Mouse (Mus musculus): ENCODE results near the gene Notch3. TPM values are rescaled to one million over a fixed set of nuclear protein-coding genes. Genes with fewer than 3 reads are reported as not detected.
"Not testable (repeated sequence)": the region's sequence is repeated elsewhere in the genome, so short reads cannot be mapped to it uniquely, and the experiment has no call there.

Notch3 gene
- polyA plus RNA-seq, 1 experiment from 2014 or later = 8.3 TPM

- Histone ChIP-seq H3K4me3 (replicated peaks) (peak overlapping the region; percentile 48), H3K27me3 (replicated peaks) (no peaks in the 10 kb centered on the region), H3K9me3 (no peaks in the 10 kb centered on the region), H3K9ac (peak overlapping the region; percentile 40; the same call in 1 of the 2 replicates), H3K4me2 (replicated peaks) (peak overlapping the region; percentile 98), H3K36me3 (no peaks in the 10 kb centered on the region), H3K4me1 (replicated peaks) (peaks cover 30% of the 10 kb centered on the region), H3K27ac (no peak overlapping the region)
- 18% methylated on average over 8 of the region's 8 CpGs for WGBS
- 0 out of 2 replicates have a peak, but pooled peaks have one; percentile 15 for ATAC-seq
Measured at GRCm38 (mm10) chr17:32113255-32113522, 53.5 kb downstream of the Notch3 start.

GRCm38 (mm10) chr17:32112434-32113254 lies 54.0 kb downstream of the Notch3 start:
- Histone ChIP-seq H3K9me3 (no peaks in the 10 kb centered on the region), H3K27me3 (replicated peaks) (no peaks in the 10 kb centered on the region), H3K4me1 (replicated peaks) (peaks cover 27% of the 10 kb centered on the region), H3K4me2 (replicated peaks) (peak overlapping the region; percentile 98), H3K9ac (no peak overlapping the region), H3K36me3 (no peaks in the 10 kb centered on the region), H3K27ac (no peak overlapping the region), H3K4me3 (replicated peaks) (no peak overlapping the region)
- no peak for ATAC-seq
- 71% methylated on average over 8 of the region's 8 CpGs for WGBS

- Histone ChIP-seq H3K9me3 (no peaks in the 10 kb centered on the region), H3K27me3 (replicated peaks) (no peaks in the 10 kb centered on the region), H3K4me3 (replicated peaks) (no peak overlapping the region), H3K4me1 (replicated peaks) (peaks cover 18% of the 10 kb centered on the region), H3K27ac (no peak overlapping the region), H3K36me3 (no peaks in the 10 kb centered on the region), H3K4me2 (replicated peaks) (no peak overlapping the region), H3K9ac (no peak overlapping the region)
- WGBS = 75% methylated on average over 10 of the region's 10 CpGs
- ATAC-seq = no peak
Measured at GRCm38 (mm10) chr17:32110980-32111780, 55.5 kb downstream of the Notch3 start.

GRCm38 (mm10) chr17:32110424-32110823 lies 56.2 kb downstream of the Notch3 start:
- H3K9ac ChIP-seq = no peak overlapping the region
- H3K4me3 ChIP-seq (replicated peaks) = no peak overlapping the region
- no peak overlapping the region for H3K27ac ChIP-seq
- no peaks in the 10 kb centered on the region for H3K36me3 ChIP-seq
- WGBS = 55% methylated on average over 2 of the region's 2 CpGs
- no peak for ATAC-seq
- peaks cover 18% of the 10 kb centered on the region for H3K4me1 ChIP-seq (replicated peaks)
- H3K9me3 ChIP-seq = no peaks in the 10 kb centered on the region
- no peak overlapping the region for H3K4me2 ChIP-seq (replicated peaks)
- no peaks in the 10 kb centered on the region for H3K27me3 ChIP-seq (replicated peaks)

GRCm38 (mm10) chr17:32109201-32109940 lies 57.3 kb downstream of the Notch3 start:
- Histone ChIP-seq H3K4me1 (replicated peaks) (peaks cover 14% of the 10 kb centered on the region), H3K4me2 (replicated peaks) (no peak overlapping the region), H3K4me3 (replicated peaks) (no peak overlapping the region), H3K27ac (no peak overlapping the region), H3K36me3 (no peaks in the 10 kb centered on the region), H3K9me3 (no peaks in the 10 kb centered on the region), H3K9ac (no peak overlapping the region), H3K27me3 (replicated peaks) (no peaks in the 10 kb centered on the region)
- ATAC-seq = no peak
- 72% methylated on average over 6 of the region's 6 CpGs for WGBS

- H3K27ac ChIP-seq; H3K27me3 ChIP-seq (replicated peaks); H3K36me3 ChIP-seq; H3K9ac ChIP-seq; H3K4me2 ChIP-seq (replicated peaks); H3K4me3 ChIP-seq (replicated peaks); H3K9me3 ChIP-seq; H3K4me1 ChIP-seq (replicated peaks): not testable (repeated sequence)
- WGBS = 66% methylated on average over 5 of the region's 5 CpGs
- peak; percentile 29; the same call in 1 of the 2 replicates for ATAC-seq
Measured at GRCm38 (mm10) chr17:32108320-32109011, 58.2 kb downstream of the Notch3 start.

GRCm38 (mm10) chr17:32107877-32108276 lies 58.8 kb downstream of the Notch3 start:
- Histone ChIP-seq H3K9me3 (no peaks in the 10 kb centered on the region), H3K4me1 (replicated peaks) (no peaks in the 10 kb centered on the region), H3K27ac (no peak overlapping the region), H3K27me3 (replicated peaks) (peaks cover 3% of the 10 kb centered on the region; the same call in 1 of the 2 replicates), H3K4me2 (replicated peaks) (no peak overlapping the region), H3K9ac (no peak overlapping the region), H3K4me3 (replicated peaks) (no peak overlapping the region), H3K36me3 (no peaks in the 10 kb centered on the region)
- 53% methylated on average over 5 of the region's 5 CpGs for WGBS
- ATAC-seq = no peak

- Histone ChIP-seq H3K36me3 (no peaks in the 10 kb centered on the region), H3K9me3 (no peaks in the 10 kb centered on the region), H3K27me3 (replicated peaks) (peaks cover 3% of the 10 kb centered on the region; the same call in 1 of the 2 replicates), H3K9ac (no peak overlapping the region), H3K4me3 (replicated peaks) (no peak overlapping the region), H3K27ac (no peak overlapping the region), H3K4me1 (replicated peaks) (no peaks in the 10 kb centered on the region), H3K4me2 (replicated peaks) (no peak overlapping the region)
- whole genome bisulfite sequencing = 62% methylated on average over 2 of the region's 2 CpGs
- ATAC-seq = no peak
Measured at GRCm38 (mm10) chr17:32106358-32106757, 60.3 kb downstream of the Notch3 start.

- Histone ChIP-seq H3K4me3 (replicated peaks) (no peak overlapping the region), H3K4me2 (replicated peaks) (no peak overlapping the region), H3K4me1 (replicated peaks) (peaks cover 14% of the 10 kb centered on the region; the same call in 1 of the 2 replicates), H3K27me3 (replicated peaks) (peaks cover 7% of the 10 kb centered on the region; the same call in 1 of the 2 replicates), H3K9me3 (no peaks in the 10 kb centered on the region), H3K36me3 (no peaks in the 10 kb centered on the region), H3K9ac (no peak overlapping the region), H3K27ac (no peak overlapping the region)
- ATAC-seq = no peak
- 20% methylated on average over 4 of the region's 4 CpGs for WGBS
Measured at GRCm38 (mm10) chr17:32103054-32103453, 63.6 kb downstream of the Notch3 start.

- Histone ChIP-seq H3K4me2 (replicated peaks) (peak overlapping the region; percentile 87), H3K36me3 (no peaks in the 10 kb centered on the region), H3K9me3 (no peaks in the 10 kb centered on the region), H3K9ac (peak overlapping the region; percentile 24; the same call in 1 of the 2 replicates), H3K27ac (no peak overlapping the region), H3K27me3 (replicated peaks) (peaks cover 7% of the 10 kb centered on the region; the same call in 1 of the 2 replicates), H3K4me1 (replicated peaks) (peaks cover 14% of the 10 kb centered on the region; the same call in 1 of the 2 replicates), H3K4me3 (replicated peaks) (peak overlapping the region; percentile 42)
- ATAC-seq = peak; percentile 90
- WGBS = 2% methylated on average over 44 of the region's 44 CpGs
Measured at GRCm38 (mm10) chr17:32099943-32100586, 66.6 kb downstream of the Notch3 start.

- Histone ChIP-seq H3K36me3 (no peaks in the 10 kb centered on the region), H3K4me1 (replicated peaks) (peaks cover 14% of the 10 kb centered on the region; the same call in 1 of the 2 replicates), H3K27me3 (replicated peaks) (peaks cover 7% of the 10 kb centered on the region; the same call in 1 of the 2 replicates), H3K9ac (0 out of 2 replicates have a peak overlapping the region, but pooled peaks have one; percentile 24), H3K4me3 (replicated peaks) (peak overlapping the region; percentile 42), H3K27ac (no peak overlapping the region), H3K9me3 (no peaks in the 10 kb centered on the region), H3K4me2 (replicated peaks) (peak overlapping the region; percentile 87)
- ATAC-seq = no peak
- 29% methylated on average over 8 of the region's 8 CpGs for WGBS
Measured at GRCm38 (mm10) chr17:32099574-32099942, 67.1 kb downstream of the Notch3 start.
